Mouse (Mus musculus): ENCODE data around the gene Bsn.

The Bsn gene

DNA sequence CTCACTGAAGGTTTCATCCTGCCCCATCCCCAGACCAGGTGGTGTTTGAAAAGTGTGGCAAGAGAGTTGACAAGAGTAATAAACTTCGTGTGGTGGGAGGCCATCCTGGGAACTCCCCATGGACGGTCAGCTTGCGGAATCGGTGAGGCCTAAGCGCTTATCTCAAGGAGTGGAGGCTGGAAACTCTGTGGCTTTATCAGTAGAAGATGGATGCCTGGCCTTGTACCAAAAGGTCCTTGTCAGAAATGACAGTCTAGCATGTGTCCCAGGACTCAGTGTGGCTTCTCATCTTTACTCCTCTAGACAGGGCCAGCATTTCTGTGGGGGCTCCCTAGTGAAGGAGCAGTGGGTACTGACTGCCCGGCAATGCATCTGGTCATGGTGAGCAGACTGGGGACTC lies 106.6 kb downstream of the Bsn start:
- no peak for DNase-seq

DNA sequence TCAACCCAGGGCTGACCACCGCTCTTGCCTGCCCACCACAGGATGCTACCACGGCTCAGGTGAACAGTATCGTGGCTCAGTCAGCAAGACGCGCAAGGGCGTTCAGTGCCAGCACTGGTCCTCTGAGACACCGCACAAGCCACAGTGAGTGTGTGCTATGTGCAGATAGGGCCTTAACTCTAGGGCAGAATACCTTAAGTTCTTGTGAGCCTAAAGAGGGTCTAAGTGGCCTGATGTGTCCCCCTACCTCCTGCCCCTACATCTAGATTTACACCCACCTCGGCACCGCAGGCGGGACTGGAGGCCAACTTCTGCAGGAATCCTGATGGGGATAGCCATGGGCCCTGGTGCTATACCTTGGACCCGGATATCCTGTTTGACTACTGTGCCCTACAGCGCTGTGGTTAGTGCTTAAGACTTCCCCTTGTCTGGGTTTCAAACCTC lies 107.2 kb downstream of the Bsn start, which contains the start of gene Rnf123:
Gene Rnf123, minus strand, starts transcription at position 359 of the 444 bp plus-strand sequence.
- no peak for DNase-seq

- no peak for DNase-seq
Measured at GRCm38 (mm10) chr9:108082549-108082948, 107.6 kb downstream of the Bsn start.

- DNase-seq: no peak
Measured at GRCm38 (mm10) chr9:108080168-108080567, 110.0 kb downstream of the Bsn start, which contains the start of gene Mst1. TSS of gene Mst1 (plus strand) at chr9:108080436.

- DNase-seq: no peak
Measured at GRCm38 (mm10) chr9:108073141-108073930, 116.8 kb downstream of the Bsn start.

- DNase-seq: no peak
Measured at GRCm38 (mm10) chr9:108072481-108072924, 117.7 kb downstream of the Bsn start.

DNA sequence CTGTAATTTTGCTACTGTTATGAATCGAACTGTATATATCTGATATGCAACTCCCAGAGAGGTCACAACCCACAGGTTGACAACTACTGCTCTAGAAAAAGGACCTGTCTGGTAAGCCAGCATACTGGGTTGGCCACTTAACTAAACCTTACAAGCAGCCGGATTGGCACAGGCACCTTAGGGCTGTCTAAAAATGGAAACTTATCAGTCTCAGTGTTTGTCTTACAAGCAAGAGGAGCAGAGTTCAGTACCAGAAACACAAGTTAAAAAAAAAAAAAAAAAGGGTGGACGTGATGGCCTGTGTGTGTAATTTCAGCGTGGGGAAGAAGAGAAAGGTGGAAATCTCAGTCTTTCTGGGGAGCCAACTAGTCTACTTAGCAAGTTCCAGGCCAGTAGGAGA lies 118.4 kb downstream of the Bsn start:
- no peak for DNase-seq

DNA sequence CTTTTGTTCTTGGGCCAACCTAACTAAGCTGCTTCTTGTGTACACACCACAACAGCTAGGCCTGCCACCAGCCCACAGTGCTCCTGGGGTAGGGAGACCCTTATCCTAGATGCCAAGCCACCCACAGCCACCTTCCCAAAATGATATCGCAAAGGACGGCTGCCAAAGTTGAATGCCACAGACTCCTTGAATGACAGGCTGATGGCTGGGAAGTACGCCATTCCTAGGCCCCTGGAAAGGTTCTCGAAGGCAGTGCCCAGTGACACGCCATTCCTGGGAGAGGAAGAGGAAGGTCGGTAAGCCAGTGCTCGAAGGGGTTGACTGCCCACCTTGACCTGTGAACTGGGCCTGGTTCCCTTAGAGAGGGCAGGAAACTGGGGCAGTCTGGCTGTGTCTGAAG lies 120.7 kb downstream of the Bsn start:
- no peak for DNase-seq

- DNase-seq: no peak
Measured at GRCm38 (mm10) chr9:108069007-108069406, 121.2 kb downstream of the Bsn start.

DNA sequence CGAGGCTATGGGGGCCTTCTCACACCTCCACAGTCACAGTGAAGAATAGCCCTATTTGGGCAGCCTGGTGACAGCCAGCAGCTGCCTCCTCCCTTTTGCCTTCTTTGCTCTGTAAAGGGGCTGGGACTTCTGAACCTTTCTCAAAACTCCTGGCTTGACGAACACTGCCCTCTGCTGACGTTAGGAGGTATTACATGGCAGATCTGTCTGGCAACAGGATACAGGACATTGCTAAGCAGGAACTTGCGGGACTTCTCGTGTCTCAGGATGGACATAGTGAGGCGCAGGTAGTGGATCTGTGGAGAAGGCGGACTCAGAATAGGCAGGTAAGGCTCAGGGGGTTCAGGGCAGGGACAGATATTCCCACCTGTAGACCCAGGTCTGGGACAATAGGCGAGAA lies 122.3 kb downstream of the Bsn start:
- peak; percentile 93 for DNase-seq

DNA sequence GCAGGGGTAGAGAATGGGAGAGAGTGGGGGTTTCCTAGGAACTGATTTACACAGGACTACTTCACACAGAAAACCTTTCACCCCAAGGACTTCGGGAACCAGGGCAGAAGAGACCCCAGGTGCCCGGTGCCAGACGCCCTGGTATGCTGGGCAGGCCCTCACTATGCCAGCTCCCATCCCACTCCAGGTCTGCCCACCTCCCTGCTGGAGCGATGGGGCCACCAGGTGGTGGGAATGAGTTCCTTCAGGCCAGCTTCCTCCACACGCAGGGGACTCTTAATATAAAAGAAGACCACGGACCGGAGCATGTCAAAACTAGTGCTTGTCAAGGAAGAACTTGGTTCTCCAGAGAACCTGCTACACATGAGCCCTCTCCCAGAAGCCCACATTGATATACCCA lies 123.0 kb downstream of the Bsn start:
- DNase-seq: no peak

GRCm38 (mm10) chr9:108065491-108066011 lies 124.6 kb downstream of the Bsn start:
- DNase-seq: peak; percentile 80

GRCm38 (mm10) chr9:108063361-108063760 lies 126.8 kb downstream of the Bsn start:
- DNase-seq: no peak

DNA sequence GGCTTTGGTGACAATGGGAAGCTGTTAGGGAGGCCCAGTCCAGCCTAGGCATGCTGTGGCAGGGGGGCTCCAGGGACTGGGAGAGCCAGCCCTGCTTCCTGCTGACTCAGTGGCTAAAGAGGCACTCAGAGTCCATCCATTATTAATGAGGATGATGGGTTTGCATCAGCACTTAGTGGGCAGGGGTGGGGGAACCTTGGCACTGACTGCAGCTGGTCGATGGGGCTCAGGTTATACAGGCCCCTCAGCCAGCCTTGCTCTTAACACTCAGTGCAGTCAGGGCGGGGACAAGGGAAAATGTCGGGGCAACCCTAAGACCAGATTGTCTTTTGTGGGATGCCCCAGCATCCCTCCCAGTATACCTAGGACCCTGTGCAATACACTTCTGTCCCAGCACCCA lies 128.0 kb downstream of the Bsn start:
- no peak for DNase-seq

- no peak for DNase-seq
Measured at GRCm38 (mm10) chr9:108058291-108058690, 131.9 kb downstream of the Bsn start.

GRCm38 (mm10) chr9:108057262-108057562 lies 133.0 kb downstream of the Bsn start:
- no peak for DNase-seq

DNA sequence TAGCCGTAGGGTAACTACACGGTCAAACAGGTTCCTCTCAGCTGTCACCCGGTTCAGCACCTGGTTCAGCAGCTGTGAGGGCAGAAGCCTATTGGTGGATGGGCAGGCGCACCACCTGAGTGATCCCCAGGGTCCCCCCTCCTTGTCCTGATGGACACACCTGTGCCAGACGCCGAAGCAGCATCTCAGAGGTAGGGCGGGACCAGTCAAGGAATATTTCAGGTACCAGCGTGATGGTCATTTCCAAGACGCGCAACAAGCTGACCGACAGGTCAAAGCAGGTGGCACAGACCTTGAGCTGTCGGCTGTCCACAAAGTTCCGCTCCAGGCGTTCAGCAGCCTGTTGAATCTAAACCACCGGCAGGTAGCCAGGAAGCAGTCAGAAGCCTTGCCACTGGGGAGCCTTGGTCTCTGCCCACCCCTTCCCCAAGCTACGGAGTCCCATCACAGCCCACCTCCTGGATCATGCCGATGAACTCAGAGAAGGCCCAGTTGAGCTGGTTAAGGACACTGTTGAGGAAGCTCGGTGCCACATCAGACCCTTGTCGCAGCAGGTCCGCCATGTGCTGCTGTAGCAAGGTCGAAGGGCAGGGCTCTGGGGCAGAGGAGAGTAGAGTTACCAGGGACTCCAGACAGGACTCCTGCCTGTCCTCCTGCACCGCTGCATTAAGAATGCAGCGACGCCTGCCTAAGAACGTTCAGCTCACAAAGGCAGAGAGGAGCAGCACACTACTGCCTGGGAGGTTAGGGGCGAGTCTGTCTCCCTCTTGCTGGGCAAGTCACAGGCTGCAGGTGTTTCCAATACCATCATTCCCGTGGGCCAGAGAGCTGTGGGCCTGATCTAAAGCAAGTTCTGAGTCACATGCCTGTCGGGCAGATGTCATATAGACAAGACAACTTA lies 133.6 kb downstream of the Bsn start:
- DNase-seq: no peak

GRCm38 (mm10) chr9:108055661-108056237 lies 134.4 kb downstream of the Bsn start:
- DNase-seq: no peak

- no peak for DNase-seq
Measured at GRCm38 (mm10) chr9:108055061-108055460, 135.1 kb downstream of the Bsn start.

DNA sequence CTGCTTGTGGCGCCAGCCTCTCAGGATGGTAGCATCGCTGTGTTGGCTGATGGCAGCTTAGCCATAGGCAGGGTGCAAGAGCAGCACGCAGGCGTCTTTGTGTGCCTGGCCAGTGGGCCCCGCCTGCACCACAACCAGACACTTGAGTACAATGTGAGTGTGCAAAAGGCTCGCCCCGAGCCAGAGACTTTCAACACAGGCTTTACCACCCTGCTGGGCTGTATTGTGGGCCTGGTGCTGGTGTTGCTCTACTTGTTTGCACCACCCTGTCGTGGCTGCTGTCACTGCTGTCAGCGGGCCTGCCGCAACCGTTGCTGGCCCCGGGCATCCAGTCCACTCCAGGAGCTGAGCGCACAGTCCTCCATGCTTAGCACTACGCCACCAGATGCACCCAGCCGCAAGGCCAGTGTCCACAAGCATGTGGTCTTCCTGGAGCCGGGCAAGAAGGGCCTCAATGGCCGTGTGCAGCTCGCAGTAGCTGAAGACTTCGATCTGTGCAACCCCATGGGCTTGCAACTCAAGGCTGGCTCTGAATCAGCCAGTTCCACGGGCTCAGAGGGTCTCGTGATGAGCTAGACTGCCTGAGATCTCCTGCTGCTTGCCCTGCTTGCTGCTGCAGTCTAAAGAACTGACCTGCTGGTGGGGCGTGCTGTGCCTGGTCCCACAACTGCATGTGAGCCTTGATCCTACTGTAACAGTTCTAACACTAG lies 135.7 kb downstream of the Bsn start:
- DNase-seq: no peak

- DNase-seq: no peak
Measured at GRCm38 (mm10) chr9:108053665-108054225, 136.4 kb downstream of the Bsn start.
